Mouse (Mus musculus): ENCODE measurements around the gene Nfe2l1. TPM values are rescaled to one million over a fixed set of nuclear protein-coding genes. Genes with fewer than 3 reads are reported as not detected.

Gene Nfe2l1
- total and polyA plus RNA-seq, 2 experiments from 2014 or later: 64.5 to 86.0 TPM

DNA sequence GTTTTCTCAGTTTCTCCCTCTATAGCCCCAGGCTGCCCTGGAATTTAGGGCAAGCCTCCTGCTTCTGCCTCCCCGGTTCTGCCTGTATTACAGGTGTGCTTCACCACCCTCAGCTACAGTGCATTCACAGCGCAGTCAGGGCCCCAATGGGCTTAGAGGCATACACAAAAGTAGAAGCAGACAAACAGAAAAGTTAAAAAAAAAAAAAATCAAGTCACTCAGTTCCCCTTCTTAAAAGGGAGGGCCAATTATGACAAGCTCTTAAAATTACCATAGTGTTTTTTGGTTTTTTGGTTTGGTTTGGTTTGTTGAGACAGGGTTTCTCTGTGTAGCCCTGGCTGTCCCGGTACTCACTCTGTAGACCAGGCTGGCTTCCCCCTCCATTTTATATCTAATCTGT is 2.8 kb upstream of the Nfe2l1 start:
- Histone ChIP-seq H3K27me3 (ENCODE audit: insufficient read depth, low read length) (no peaks in the 10 kb centered on the region), H3K4me2 (ENCODE audit: low read depth, low read length, poor library complexity, severe bottlenecking) (no peak overlapping the region), H3K9ac (replicated peaks; ENCODE audit: low read length, poor library complexity, severe bottlenecking) (no peak overlapping the region), H3K36me3 (ENCODE audit: insufficient read depth, low read length) (no peaks in the 10 kb centered on the region), H3K27ac (ENCODE audit: low read depth, low read length) (no peak overlapping the region), H3K9me3 (ENCODE audit: low read length) (no peaks in the 10 kb centered on the region), H3K4me3 (ENCODE audit: low read depth, low read length) (no peak overlapping the region), H3K4me1 (ENCODE audit: insufficient read depth, low read length) (no peaks in the 10 kb centered on the region)
- TF ChIP-seq CTCF (IDR thresholded peaks at IDR 0.05): no peak
- DNase-seq (ENCODE audit: low spot score) (no peak), ATAC-seq (ENCODE audit: low FRiP score) (no peak)
- 91% methylated on average over 3 of the region's 3 CpGs for WGBS

DNA sequence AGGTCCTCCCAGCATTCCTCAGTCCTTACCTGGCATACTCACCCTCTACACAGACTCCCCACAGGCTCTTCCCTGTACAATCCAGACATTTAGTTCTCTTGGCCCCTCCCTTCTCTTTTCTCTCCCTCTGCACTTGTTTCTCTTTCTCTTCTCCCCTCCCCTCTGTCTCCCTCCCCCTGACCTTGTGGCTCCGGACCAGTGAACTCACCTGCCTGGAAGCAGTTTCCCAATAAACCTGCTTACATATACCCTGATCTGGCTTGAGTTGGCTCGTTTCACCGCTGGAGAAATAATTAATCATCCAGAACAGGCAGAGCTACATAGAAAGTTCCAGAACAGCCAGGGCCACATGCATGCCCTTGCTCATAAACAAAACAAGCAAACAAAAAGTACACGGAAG is 1.7 kb upstream of the Nfe2l1 start:
- DNase-seq (ENCODE audit: low spot score) (no peak), ATAC-seq (ENCODE audit: low FRiP score) (no peak)
- Histone ChIP-seq H3K4me3 (ENCODE audit: low read depth, low read length) (no peak overlapping the region), H3K27me3 (ENCODE audit: insufficient read depth, low read length) (no peaks in the 10 kb centered on the region), H3K4me1 (ENCODE audit: insufficient read depth, low read length) (peaks cover 6% of the 10 kb centered on the region; the same call in 1 of the 2 replicates), H3K9me3 (ENCODE audit: low read length) (no peaks in the 10 kb centered on the region), H3K9ac (replicated peaks; ENCODE audit: low read length, poor library complexity, severe bottlenecking) (no peak overlapping the region), H3K36me3 (ENCODE audit: insufficient read depth, low read length) (peaks cover 7% of the 10 kb centered on the region; the same call in 1 of the 2 replicates), H3K4me2 (ENCODE audit: low read depth, low read length, poor library complexity, severe bottlenecking) (no peak overlapping the region), H3K27ac (ENCODE audit: low read depth, low read length) (no peak overlapping the region)
- no peak for TF ChIP-seq CTCF (IDR thresholded peaks at IDR 0.05)
- 81% methylated on average over 4 of the region's 4 CpGs for WGBS

GRCm38 (mm10) chr11:96830539-96831216 is 910 bp upstream of the Nfe2l1 start:
- WGBS: 17% methylated on average over 13 of the region's 13 CpGs
- DNase-seq (ENCODE audit: low spot score) (no peak), ATAC-seq (ENCODE audit: low FRiP score) (no peak)

GRCm38 (mm10) chr11:96829403-96829812 is 360 bp downstream of the Nfe2l1 start:
- Histone ChIP-seq H3K27me3 (ENCODE audit: insufficient read depth, low read length) (no peaks in the 10 kb centered on the region), H3K4me3 (ENCODE audit: low read depth, low read length) (peak overlapping the region; percentile 87), H3K36me3 (ENCODE audit: insufficient read depth, low read length) (peaks cover 7% of the 10 kb centered on the region; the same call in 1 of the 2 replicates), H3K9ac (replicated peaks; ENCODE audit: low read length, poor library complexity, severe bottlenecking) (peak overlapping the region; percentile 92), H3K27ac (ENCODE audit: low read depth, low read length) (peak overlapping the region; percentile 94), H3K4me2 (ENCODE audit: low read depth, low read length, poor library complexity, severe bottlenecking) (peak overlapping the region; percentile 84), H3K4me1 (ENCODE audit: insufficient read depth, low read length) (peaks cover 21% of the 10 kb centered on the region), H3K9me3 (ENCODE audit: low read length) (no peaks in the 10 kb centered on the region)
- ATAC-seq (ENCODE audit: low FRiP score): peak; percentile 51
- peak; percentile 60 for DNase-seq (ENCODE audit: low spot score)
- under 1% methylated on average over 33 of the region's 33 CpGs for WGBS
- no peak; the same call in 1 of the 2 replicates for TF ChIP-seq CTCF (IDR thresholded peaks at IDR 0.05)

More at GRCm38 (mm10) chr11:96830539-96831216, 910 bp upstream of the Nfe2l1 start:
- peaks cover 7% of the 10 kb centered on the region; the same call in 1 of the 2 replicates for H3K36me3 ChIP-seq (ENCODE audit: insufficient read depth, low read length)
- no peak for TF ChIP-seq CTCF (IDR thresholded peaks at IDR 0.05)
- H3K9me3 ChIP-seq (ENCODE audit: low read length): no peaks in the 10 kb centered on the region
- peak overlapping the region; percentile 65; the same call in 1 of the 2 replicates for H3K9ac ChIP-seq (replicated peaks; ENCODE audit: low read length, poor library complexity, severe bottlenecking)
- H3K4me2 ChIP-seq (ENCODE audit: low read depth, low read length, poor library complexity, severe bottlenecking): peak overlapping the region; percentile 49
- peak overlapping the region; percentile 91 for H3K27ac ChIP-seq (ENCODE audit: low read depth, low read length)
- peak overlapping the region; percentile 87 for H3K4me3 ChIP-seq (ENCODE audit: low read depth, low read length)
- H3K4me1 ChIP-seq (ENCODE audit: insufficient read depth, low read length): peaks cover 10% of the 10 kb centered on the region
- H3K27me3 ChIP-seq (ENCODE audit: insufficient read depth, low read length): no peaks in the 10 kb centered on the region

DNA sequence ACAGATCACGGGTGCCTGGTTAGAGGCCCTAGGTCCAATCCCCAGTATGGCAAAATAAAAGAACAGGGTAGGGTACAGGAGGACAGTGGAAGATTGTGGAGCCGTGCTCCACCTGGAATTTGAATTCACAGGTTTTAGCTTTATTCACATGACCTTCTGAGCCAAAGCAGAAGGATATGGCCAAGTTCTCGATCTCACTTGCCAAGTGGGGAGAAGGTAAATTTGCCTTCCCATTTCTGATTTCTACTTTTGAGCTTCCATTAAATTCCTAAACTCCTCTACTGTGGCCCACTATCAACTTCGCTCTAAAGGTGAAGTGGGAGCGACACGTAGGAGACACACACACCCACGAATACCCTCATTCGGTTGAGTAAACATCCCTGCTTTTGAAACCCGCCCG is 887 bp downstream of the Nfe2l1 start:
- H3K36me3 ChIP-seq (ENCODE audit: insufficient read depth, low read length): peaks cover 7% of the 10 kb centered on the region; the same call in 1 of the 2 replicates
- H3K4me1 ChIP-seq (ENCODE audit: insufficient read depth, low read length): peaks cover 25% of the 10 kb centered on the region
- H3K9me3 ChIP-seq (ENCODE audit: low read length): no peaks in the 10 kb centered on the region
- no peak for DNase-seq (ENCODE audit: low spot score)
- H3K27me3 ChIP-seq (ENCODE audit: insufficient read depth, low read length): no peaks in the 10 kb centered on the region
- H3K27ac ChIP-seq (ENCODE audit: low read depth, low read length): no peak overlapping the region
- H3K4me3 ChIP-seq (ENCODE audit: low read depth, low read length): peak overlapping the region; percentile 87
- 16% methylated on average over 10 of the region's 10 CpGs for WGBS
- no peak for ATAC-seq (ENCODE audit: low FRiP score)
- H3K4me2 ChIP-seq (ENCODE audit: low read depth, low read length, poor library complexity, severe bottlenecking): peak overlapping the region; percentile 84
- TF ChIP-seq CTCF (IDR thresholded peaks at IDR 0.05): no peak
- peak overlapping the region; percentile 92 for H3K9ac ChIP-seq (replicated peaks; ENCODE audit: low read length, poor library complexity, severe bottlenecking)

GRCm38 (mm10) chr11:96827917-96828316 is 1.9 kb downstream of the Nfe2l1 start:
- Histone ChIP-seq H3K4me1 (ENCODE audit: insufficient read depth, low read length) (peaks cover 25% of the 10 kb centered on the region), H3K9me3 (ENCODE audit: low read length) (no peaks in the 10 kb centered on the region), H3K4me2 (ENCODE audit: low read depth, low read length, poor library complexity, severe bottlenecking) (peak overlapping the region; percentile 1; the same call in 1 of the 2 replicates), H3K27me3 (ENCODE audit: insufficient read depth, low read length) (no peaks in the 10 kb centered on the region), H3K9ac (replicated peaks; ENCODE audit: low read length, poor library complexity, severe bottlenecking) (no peak overlapping the region), H3K27ac (ENCODE audit: low read depth, low read length) (no peak overlapping the region), H3K4me3 (ENCODE audit: low read depth, low read length) (no peak overlapping the region), H3K36me3 (ENCODE audit: insufficient read depth, low read length) (peaks cover 7% of the 10 kb centered on the region; the same call in 1 of the 2 replicates)
- no peak for ATAC-seq (ENCODE audit: low FRiP score)
- no peak for TF ChIP-seq CTCF (IDR thresholded peaks at IDR 0.05)
- WGBS: 77% methylated on average over 9 of the region's 9 CpGs
- DNase-seq (ENCODE audit: low spot score): no peak
